Mouse (Mus musculus): ENCODE results near the gene Ddx39b.

GRCm38 (mm10) chr17:35269653-35270347, 28.3 kb downstream of the Ddx39b start:
- TF ChIP-seq CTCF (IDR thresholded peaks at IDR 0.05; ENCODE audit: extremely low read depth, insufficient read length, insufficient replicate concordance, low read depth, low read length), result no peak
- TF ChIP-seq POLR2A (IDR thresholded peaks at IDR 0.05; ENCODE audit: low read depth, low read length), result no peak
